Mouse (Mus musculus): ENCODE results near the gene Gm49333. TPM values are rescaled to one million over a fixed set of nuclear protein-coding genes. Genes with fewer than 3 reads are reported as not detected.
"Not testable (repeated sequence)": the region's sequence is repeated elsewhere in the genome, so short reads cannot be mapped to it uniquely, and the experiment has no call there.

Gm49333 gene
- polyA plus RNA-seq, 1 experiment = not detected

GRCm38 (mm10) chr16:20651947-20652310 lies 40.5 kb downstream of the Gm49333 start:
- TF ChIP-seq FLI1 (IDR thresholded peaks at IDR 0.05; ENCODE audit: low read length) (no peak), GATA1 (IDR thresholded peaks at IDR 0.05; ENCODE audit: borderline replicate concordance, low read length) (no peak)
- Histone ChIP-seq H3K4me1 (peaks cover 20% of the 10 kb centered on the region), H3K27me3 (replicated peaks) (peaks cover 10% of the 10 kb centered on the region), H3K36me3 (replicated peaks; ENCODE audit: low read length) (peaks cover 40% of the 10 kb centered on the region), H3K4me3 (replicated peaks) (peak overlapping the region; percentile 97), H3K9me3 (no peaks in the 10 kb centered on the region)

GRCm38 (mm10) chr16:20653315-20653714 lies 41.9 kb downstream of the Gm49333 start:
- Histone ChIP-seq H3K9me3 (no peaks in the 10 kb centered on the region), H3K4me3 (replicated peaks) (no peak overlapping the region), H3K4me1 (peaks cover 20% of the 10 kb centered on the region), H3K27me3 (replicated peaks) (peaks cover under 1% of the 10 kb centered on the region), H3K36me3 (replicated peaks; ENCODE audit: low read length) (peaks cover 54% of the 10 kb centered on the region)
- TF ChIP-seq GATA1 (IDR thresholded peaks at IDR 0.05; ENCODE audit: borderline replicate concordance, low read length) (no peak), FLI1 (IDR thresholded peaks at IDR 0.05; ENCODE audit: low read length) (no peak)

- H3K9me3 ChIP-seq = no peaks in the 10 kb centered on the region
- no peaks in the 10 kb centered on the region for H3K27me3 ChIP-seq (replicated peaks)
- no peak for TF ChIP-seq GATA1 (IDR thresholded peaks at IDR 0.05; ENCODE audit: borderline replicate concordance, low read length)
- TF ChIP-seq FLI1 (IDR thresholded peaks at IDR 0.05; ENCODE audit: low read length) = no peak
- H3K36me3 ChIP-seq (replicated peaks; ENCODE audit: low read length) = peaks cover 96% of the 10 kb centered on the region
- H3K4me1 ChIP-seq = peaks cover 7% of the 10 kb centered on the region
- H3K4me3 ChIP-seq (replicated peaks) = no peak overlapping the region
Observed at GRCm38 (mm10) chr16:20657661-20658060, 46.3 kb downstream of the Gm49333 start.

- not testable (repeated sequence) for H3K9me3 ChIP-seq; H3K4me1 ChIP-seq; H3K27me3 ChIP-seq (replicated peaks); H3K4me3 ChIP-seq (replicated peaks)
- H3K36me3 ChIP-seq (replicated peaks; ENCODE audit: low read length) = peaks cover 17% of the 10 kb centered on the region
Observed at GRCm38 (mm10) chr16:20668013-20668412, 56.6 kb downstream of the Gm49333 start, which contains the start of gene Eif4g1. Gene Eif4g1 (plus strand): TSS chr16:20668313.

- no peak for TF ChIP-seq FLI1 (IDR thresholded peaks at IDR 0.05; ENCODE audit: low read length)
- no peak for TF ChIP-seq GATA1 (IDR thresholded peaks at IDR 0.05; ENCODE audit: borderline replicate concordance, low read length)
- Histone ChIP-seq H3K9me3 (no peaks in the 10 kb centered on the region), H3K27me3 (replicated peaks) (no peaks in the 10 kb centered on the region), H3K4me1 (peaks cover 25% of the 10 kb centered on the region), H3K4me3 (replicated peaks) (no peak overlapping the region), H3K36me3 (replicated peaks; ENCODE audit: low read length) (peaks cover 14% of the 10 kb centered on the region)
Observed at GRCm38 (mm10) chr16:20670291-20670690, 58.9 kb downstream of the Gm49333 start.

- Histone ChIP-seq H3K9me3 (no peaks in the 10 kb centered on the region), H3K36me3 (replicated peaks; ENCODE audit: low read length) (peaks cover 30% of the 10 kb centered on the region), H3K4me3 (replicated peaks) (peak overlapping the region; percentile 96), H3K4me1 (peaks cover 41% of the 10 kb centered on the region), H3K27me3 (replicated peaks) (no peaks in the 10 kb centered on the region)
- TF ChIP-seq GATA1 (IDR thresholded peaks at IDR 0.05; ENCODE audit: borderline replicate concordance, low read length) (no peak), FLI1 (IDR thresholded peaks at IDR 0.05; ENCODE audit: low read length) (no peak)
Observed at GRCm38 (mm10) chr16:20671886-20672285, 60.5 kb downstream of the Gm49333 start.

GRCm38 (mm10) chr16:20672500-20672902 lies 61.1 kb downstream of the Gm49333 start:
- Histone ChIP-seq H3K4me3 (replicated peaks) (peak overlapping the region; percentile 96), H3K9me3 (no peaks in the 10 kb centered on the region), H3K27me3 (replicated peaks) (no peaks in the 10 kb centered on the region), H3K36me3 (replicated peaks; ENCODE audit: low read length) (peaks cover 36% of the 10 kb centered on the region), H3K4me1 (peaks cover 47% of the 10 kb centered on the region)
- TF ChIP-seq FLI1 (IDR thresholded peaks at IDR 0.05; ENCODE audit: low read length) (no peak), GATA1 (IDR thresholded peaks at IDR 0.05; ENCODE audit: borderline replicate concordance, low read length) (no peak)

GRCm38 (mm10) chr16:20672965-20673705 lies 61.7 kb downstream of the Gm49333 start:
- Histone ChIP-seq H3K36me3 (replicated peaks; ENCODE audit: low read length) (peaks cover 42% of the 10 kb centered on the region), H3K4me1 (peaks cover 54% of the 10 kb centered on the region), H3K9me3 (no peaks in the 10 kb centered on the region), H3K27me3 (replicated peaks) (no peaks in the 10 kb centered on the region), H3K4me3 (replicated peaks) (peak overlapping the region; percentile 96)
- TF ChIP-seq GATA1 (IDR thresholded peaks at IDR 0.05; ENCODE audit: borderline replicate concordance, low read length) (no peak), FLI1 (IDR thresholded peaks at IDR 0.05; ENCODE audit: low read length) (no peak)

GRCm38 (mm10) chr16:20673706-20674303 lies 62.4 kb downstream of the Gm49333 start:
- no peaks in the 10 kb centered on the region for H3K9me3 ChIP-seq
- no peaks in the 10 kb centered on the region for H3K27me3 ChIP-seq (replicated peaks)
- H3K4me1 ChIP-seq = peaks cover 60% of the 10 kb centered on the region
- no peak for TF ChIP-seq GATA1 (IDR thresholded peaks at IDR 0.05; ENCODE audit: borderline replicate concordance, low read length)
- TF ChIP-seq FLI1 (IDR thresholded peaks at IDR 0.05; ENCODE audit: low read length) = no peak
- peak overlapping the region; percentile 96 for H3K4me3 ChIP-seq (replicated peaks)
- H3K36me3 ChIP-seq (replicated peaks; ENCODE audit: low read length) = peaks cover 49% of the 10 kb centered on the region

GRCm38 (mm10) chr16:20675213-20675612 lies 63.8 kb downstream of the Gm49333 start:
- TF ChIP-seq FLI1 (IDR thresholded peaks at IDR 0.05; ENCODE audit: low read length) (no peak), GATA1 (IDR thresholded peaks at IDR 0.05; ENCODE audit: borderline replicate concordance, low read length) (no peak)
- no peaks in the 10 kb centered on the region for H3K27me3 ChIP-seq (replicated peaks)
- no peaks in the 10 kb centered on the region for H3K9me3 ChIP-seq
- H3K36me3 ChIP-seq (replicated peaks; ENCODE audit: low read length) = peaks cover 62% of the 10 kb centered on the region
- H3K4me3 ChIP-seq (replicated peaks) = peak overlapping the region; percentile 96
- H3K4me1 ChIP-seq = peaks cover 74% of the 10 kb centered on the region

Measured in megakaryocyte, embryonic 14.5 days (primary cell).